In genomic region chr10:11310481-11310880, GRCm38 (mm10) we compare ENCODE assay signal across 29 mouse cellular contexts. TPM values are rescaled to one million over a fixed set of nuclear protein-coding genes. Genes with fewer than 3 reads are reported as not detected.
A peak's percentile ranks its signal among the peaks of the same experiment; 100 is the strongest.
DNase-seq lines count a peak whose midpoint lies in the region; ATAC-seq and TF ChIP-seq lines count a peak whose summit lies in the region.
"Had no signal": no experiment of that assay in that cellular context is flagged by ENCODE, and none has a peak within 500 bp of the region (broad histone marks: within the 10 kb centered on the region; RNA-seq: fewer than 3 reads in every experiment).

No protein-coding gene starts in this region.

- peak; percentile 54 for DNase-seq in MEL (ENCODE audit: low read depth, low spot score)
- no peak for DNase-seq in cerebellum, adult 9-11 months
- no peak for DNase-seq in spleen, postnatal 10 days (ENCODE audit: low spot score in 2 of 2)
- DNase-seq: adrenal gland, adult 2 months; adrenal gland, postnatal 14 days; cerebellum, adult 11 months; cerebellum, adult 2 months; cerebellum, postnatal 10 days; cerebellum, postnatal 36 days; embryo, embryonic 11 days; gastrocnemius, postnatal 10 days; heart, postnatal 10 days; heart, postnatal 36 days had no signal

- H3K27ac ChIP-seq in MEL (ENCODE audit: control insufficient read depth, low read depth, low read length): no peak overlapping the region
- no peak overlapping the region for H3K27ac ChIP-seq in liver, embryonic 15.5 days (replicated peaks)
- H3K27ac ChIP-seq: embryonic facial prominence, embryonic 10.5 days; embryonic facial prominence, embryonic 13.5 days; forebrain, embryonic 10.5 days; forebrain, embryonic 13.5 days; heart, embryonic 15.5 days; hindbrain, embryonic 10.5 days; hindbrain, embryonic 13.5 days had no signal

- H3K9me3 ChIP-seq in MEL (replicated peaks; ENCODE audit: insufficient read depth, low read length): no peaks in the 10 kb centered on the region
- H3K9me3 ChIP-seq in liver, embryonic 15.5 days (replicated peaks): no peaks in the 10 kb centered on the region
- H3K9me3 ChIP-seq: embryonic facial prominence, embryonic 10.5 days; embryonic facial prominence, embryonic 13.5 days; forebrain, embryonic 10.5 days; forebrain, embryonic 13.5 days; G1E; heart, embryonic 12.5 days; heart, embryonic 15.5 days; hindbrain, embryonic 10.5 days; hindbrain, embryonic 13.5 days had no signal

- TF ChIP-seq POLR2A in MEL (IDR thresholded peaks at IDR 0.05; ENCODE audit: control insufficient read depth in 1 of 2, insufficient read depth in 1 of 2, low read depth in 1 of 2, low read length in 2 of 2, poor library complexity in 1 of 2): no peak

- H3K27me3 ChIP-seq in MEL (ENCODE audit: control insufficient read depth in 1 of 2, insufficient read depth in 2 of 2, low read length in 2 of 2): no peaks in the 10 kb centered on the region
- H3K27me3 ChIP-seq in liver, embryonic 15.5 days: no peaks in the 10 kb centered on the region
- H3K27me3 ChIP-seq: CH12.LX; embryonic facial prominence, embryonic 13.5 days; forebrain, embryonic 13.5 days; heart, embryonic 12.5 days; heart, embryonic 15.5 days; hindbrain, embryonic 13.5 days had no signal

- H3K4me3 ChIP-seq in MEL (ENCODE audit: control insufficient read depth in 1 of 2, insufficient read depth in 1 of 2, low read depth in 2 of 2, low read length in 2 of 2): no peak overlapping the region
- no peak overlapping the region for H3K4me3 ChIP-seq in liver, embryonic 15.5 days (replicated peaks)
- H3K4me3 ChIP-seq: embryonic facial prominence, embryonic 10.5 days; embryonic facial prominence, embryonic 13.5 days; erythroblast, embryonic 14.5 days; forebrain, embryonic 10.5 days; forebrain, embryonic 13.5 days; heart, embryonic 12.5 days; heart, embryonic 15.5 days; hindbrain, embryonic 10.5 days; hindbrain, embryonic 13.5 days had no signal

- no peak for TF ChIP-seq RAD21 in MEL (IDR thresholded peaks at IDR 0.05; ENCODE audit: low read depth, low read length)

- H3K9ac ChIP-seq in MEL (ENCODE audit: control insufficient read depth, low read depth, low read length, poor library complexity, severe bottlenecking): no peak overlapping the region
- no peak overlapping the region for H3K9ac ChIP-seq in liver, embryonic 15.5 days
- H3K9ac ChIP-seq: embryonic facial prominence, embryonic 13.5 days; forebrain, embryonic 13.5 days; heart, embryonic 12.5 days; heart, embryonic 15.5 days; hindbrain, embryonic 13.5 days had no signal

- H3K4me2 ChIP-seq in liver, embryonic 15.5 days: no peak overlapping the region
- H3K4me2 ChIP-seq: embryonic facial prominence, embryonic 13.5 days; forebrain, embryonic 13.5 days; heart, embryonic 12.5 days; heart, embryonic 15.5 days; hindbrain, embryonic 13.5 days had no signal

- peak; percentile 44; the same call in 1 of the 2 replicates for ATAC-seq in erythroid progenitor cell, adult 5-6 weeks (replicated peaks; ENCODE audit: low FRiP score, poor library complexity, severe bottlenecking)
- peak; percentile 64 for ATAC-seq in liver, embryonic 15.5 days (ENCODE audit: insufficient read depth)
- ATAC-seq in megakaryocyte-erythroid progenitor cell, adult 5-6 weeks (replicated peaks; ENCODE audit: low FRiP score, low TSS enrichment, poor library complexity, severe bottlenecking): peak; percentile 80
- ATAC-seq: forebrain, embryonic 13.5 days; forebrain, embryonic 16.5 days; hindbrain, embryonic 16.5 days had no signal

- 0 out of 2 replicates have a peak, but pooled peaks cover 1% of the 10 kb centered on the region for H3K79me2 ChIP-seq in MEL (ENCODE audit: control insufficient read depth, insufficient read depth, low read length, poor library complexity)

- TF ChIP-seq EP300 in MEL (IDR thresholded peaks at IDR 0.05; ENCODE audit: low read depth in 1 of 2, low read length in 2 of 2): peak; percentile 37 to 38; a peak in 2 of 4 replicates

- H3K4me1 ChIP-seq in MEL (ENCODE audit: control insufficient read depth in 1 of 2, insufficient read depth in 2 of 2, low read length in 2 of 2): peaks cover 10 to 11% of the 10 kb centered on the region in 2 experiments
- H3K4me1 ChIP-seq in liver, embryonic 15.5 days (replicated peaks): peaks cover 15% of the 10 kb centered on the region
- H3K4me1 ChIP-seq: embryonic facial prominence, embryonic 10.5 days; embryonic facial prominence, embryonic 13.5 days; forebrain, embryonic 10.5 days; hindbrain, embryonic 10.5 days had no signal

- H3K36me3 ChIP-seq in MEL (ENCODE audit: control insufficient read depth in 1 of 2, insufficient read depth in 2 of 2, low read length in 2 of 2): peaks cover 0 to 15% of the 10 kb centered on the region in 2 experiments; a peak in 3 of 4 replicates
- peaks cover 11% of the 10 kb centered on the region for H3K36me3 ChIP-seq in liver, embryonic 15.5 days (replicated peaks)
- H3K36me3 ChIP-seq: embryonic facial prominence, embryonic 13.5 days; heart, embryonic 15.5 days; hindbrain, embryonic 13.5 days had no signal

- TF ChIP-seq CTCF in MEL (IDR thresholded peaks at IDR 0.05 in 2 of 3, conservative IDR thresholded peaks at IDR 0.05 in 1 of 3; ENCODE audit: control insufficient read depth in 1 of 3, insufficient read depth in 1 of 3, low read depth in 2 of 3, low read length in 3 of 3, poor library complexity in 1 of 3, severe bottlenecking in 1 of 3): no peak

TF ChIP-seq in MEL, 35 proteins besides CTCF, POLR2A, EP300 and RAD21:
- TF ChIP-seq GATA1 (IDR thresholded peaks at IDR 0.05; ENCODE audit: low read depth, low read length): peak; percentile 43
- TF ChIP-seq TAL1 (IDR thresholded peaks at IDR 0.05; ENCODE audit: low read length): 0 out of 2 replicates have a peak, but pooled peaks have one; percentile 14
- peak; percentile 69 for TF ChIP-seq BHLHE40 (IDR thresholded peaks at IDR 0.05; ENCODE audit: borderline replicate concordance, low read depth, low read length)
- TF ChIP-seq MXI1 (IDR thresholded peaks at IDR 0.05; ENCODE audit: low read depth, low read length): peak; percentile 31; the same call in 1 of the 2 replicates
- TF ChIP-seq USF2 (IDR thresholded peaks at IDR 0.05; ENCODE audit: borderline replicate concordance in 1 of 2, insufficient read depth in 1 of 2, low read depth in 1 of 2, low read length in 2 of 2): no peak

RNA-seq across cellular contexts. Expression of gene Fbxo30, which starts 29.4 kb away (rescaled TPM):
- 10.1 and 12.2 TPM in 2 replicates for total RNA-seq in MEL (2012; rRNA removed)
- polyA plus RNA-seq in MEL (2012; ENCODE audit: insufficient read depth in 1 of 2, insufficient read length in 2 of 2, low read depth in 1 of 2, low replicate concordance in 2 of 2, missing spikeins in 1 of 2): 10 to 100 TPM in 1 of 2 experiments, not detected in 1; 10.8 TPM
- total RNA-seq in erythroid progenitor cell, adult 5-6 weeks (2015; ENCODE audit: low replicate concordance): 46.5 and 62.9 TPM in 2 replicates
- 56.7 and 89.3 TPM in 2 replicates for total RNA-seq in erythroid progenitor cell, adult 5-6 weeks (2017; ENCODE audit: low replicate concordance)
- 59.4 and 63.5 TPM in 2 replicates for polyA plus RNA-seq in liver, embryonic 15.5 days (2015; fragmentation: Nextera tagmentation; extraction: Ambion mirVana)
- total RNA-seq in megakaryocyte-erythroid progenitor cell, adult 5-6 weeks (2014; fragmentation: Nextera tagmentation): 11.5 and 16.8 TPM in 2 replicates
- 19.3 and 20.0 TPM in 2 replicates for total RNA-seq in megakaryocyte-erythroid progenitor cell, adult 5-6 weeks (2017)

RNA-seq across cellular contexts. Expression of gene Epm2a, which starts 32.7 kb away (rescaled TPM):
- total RNA-seq in MEL (2012; rRNA removed): 0.29 and 0.31 TPM in 2 replicates
- polyA plus RNA-seq in MEL (2012; ENCODE audit: insufficient read depth in 1 of 2, insufficient read length in 2 of 2, low read depth in 1 of 2, low replicate concordance in 2 of 2, missing spikeins in 1 of 2): under 1 TPM in 1 of 2 experiments, not detected in 1; 0.25 TPM
- total RNA-seq in erythroid progenitor cell, adult 5-6 weeks (2015; ENCODE audit: low replicate concordance): 0.42 and 1.1 TPM in 2 replicates
- total RNA-seq in erythroid progenitor cell, adult 5-6 weeks (2017; ENCODE audit: low replicate concordance): 1.0 TPM in 1 of 2 replicates, not detected in the other
- polyA plus RNA-seq in liver, embryonic 15.5 days (2015; fragmentation: Nextera tagmentation; extraction: Ambion mirVana): 0.02 TPM in 1 of 2 replicates, not detected in the other
- total RNA-seq in megakaryocyte-erythroid progenitor cell, adult 5-6 weeks (2014; fragmentation: Nextera tagmentation): 1.4 and 1.9 TPM in 2 replicates
- total RNA-seq in megakaryocyte-erythroid progenitor cell, adult 5-6 weeks (2017): 3.4 and 6.5 TPM in 2 replicates
- total RNA-seq: CH12.LX had no signal
- polyA plus RNA-seq: erythroblast, embryonic 14.5 days had no signal
